Mouse (Mus musculus) thymus, postnatal 36 days (tissue): ENCODE results near the gene H1foo.

Experiments used
- DNase-seq, 2 experiments: peaks; one replicate each; pipeline ENCODE4 v3.0.0; 2022; ENCODE audit warnings: mixed read lengths in 2 of 2

The H1foo gene

GRCm38 (mm10) chr6:115966227-115966966 is 21.7 kb downstream of the H1foo start:
- peak in 1 of 2 experiments; percentile 22 for DNase-seq

GRCm38 (mm10) chr6:115967291-115967880 is 22.6 kb downstream of the H1foo start:
- peak in 1 of 2 experiments; percentile 26 for DNase-seq

GRCm38 (mm10) chr6:115968086-115968485 is 23.3 kb downstream of the H1foo start:
- no peak for DNase-seq

- no peak for DNase-seq
Observed at GRCm38 (mm10) chr6:115968700-115969099, 24.0 kb downstream of the H1foo start.

GRCm38 (mm10) chr6:115969103-115969502 is 24.4 kb downstream of the H1foo start:
- peak in 1 of 2 experiments; percentile 30 for DNase-seq

- DNase-seq = peak; percentile 50 to 62
Observed at GRCm38 (mm10) chr6:115969952-115970351, 25.2 kb downstream of the H1foo start.

GRCm38 (mm10) chr6:115971273-115972060 is 26.7 kb downstream of the H1foo start:
- peak; percentile 69 to 83 for DNase-seq

- peak; percentile 28 to 54 for DNase-seq
Observed at GRCm38 (mm10) chr6:115972083-115972764, 27.5 kb downstream of the H1foo start.

- DNase-seq = peak in 1 of 2 experiments; percentile 39
Observed at GRCm38 (mm10) chr6:115973139-115973875, 28.6 kb downstream of the H1foo start.

- no peak for DNase-seq
Observed at GRCm38 (mm10) chr6:115973881-115974662, 29.3 kb downstream of the H1foo start.

GRCm38 (mm10) chr6:115975606-115976005 is 30.9 kb downstream of the H1foo start:
- DNase-seq = no peak

- no peak for DNase-seq
Observed at GRCm38 (mm10) chr6:115977810-115978209, 33.1 kb downstream of the H1foo start.

- no peak for DNase-seq
Observed at GRCm38 (mm10) chr6:115978596-115978995, 33.9 kb downstream of the H1foo start.

- no peak for DNase-seq
Observed at GRCm38 (mm10) chr6:115982889-115983288, 38.2 kb downstream of the H1foo start.

- DNase-seq = no peak
Observed at GRCm38 (mm10) chr6:115983306-115984038, 38.7 kb downstream of the H1foo start.

- no peak for DNase-seq
Observed at GRCm38 (mm10) chr6:115984580-115984979, 39.8 kb downstream of the H1foo start.

- no peak for DNase-seq
Observed at GRCm38 (mm10) chr6:115985622-115986021, 40.9 kb downstream of the H1foo start.

GRCm38 (mm10) chr6:115986472-115987095 is 41.8 kb downstream of the H1foo start:
- no peak for DNase-seq

GRCm38 (mm10) chr6:115987096-115987747 is 42.5 kb downstream of the H1foo start:
- DNase-seq = no peak

- DNase-seq = peak; percentile 41 to 62
Observed at GRCm38 (mm10) chr6:115989032-115989431, 44.3 kb downstream of the H1foo start.
